Mouse (Mus musculus): ENCODE data around the gene Pik3c2b. TPM values are rescaled to one million over a fixed set of nuclear protein-coding genes. Genes with fewer than 3 reads are reported as not detected.
"Not testable (repeated sequence)": the region's sequence is repeated elsewhere in the genome, so short reads cannot be mapped to it uniquely, and the experiment has no call there.

The Pik3c2b gene
- polyA plus RNA-seq, 1 experiment from 2014 or later = 15.7 TPM

DNA sequence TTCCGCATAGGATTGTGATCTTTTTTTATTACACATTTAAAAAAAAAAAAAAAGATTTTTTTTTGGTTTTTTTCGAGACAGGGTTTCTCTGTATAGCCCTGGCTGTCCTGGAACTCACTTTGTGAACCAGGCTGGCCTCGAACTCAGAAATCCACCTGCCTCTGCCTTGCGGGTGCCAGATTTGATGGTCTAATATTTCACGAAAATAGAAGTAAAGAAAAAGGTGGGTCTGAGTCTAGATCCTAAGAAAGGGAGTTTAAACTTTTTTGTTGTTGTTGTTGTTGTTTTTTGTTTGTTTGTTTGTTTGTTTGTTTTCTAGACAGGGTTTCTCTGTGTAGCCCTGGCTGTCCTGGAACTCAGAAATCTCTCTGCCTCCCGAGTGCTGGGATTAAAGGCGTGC is 10.8 kb upstream of the Pik3c2b start:
- H3K9ac ChIP-seq (replicated peaks); H3K4me1 ChIP-seq; H3K4me2 ChIP-seq (replicated peaks); H3K27ac ChIP-seq (replicated peaks); H3K27me3 ChIP-seq; ATAC-seq (replicated peaks); H3K4me3 ChIP-seq; H3K9me3 ChIP-seq; H3K36me3 ChIP-seq: not testable (repeated sequence)
- WGBS = 58% methylated on average over 7 of the region's 7 CpGs

GRCm38 (mm10) chr1:133039505-133039949 is 5.9 kb upstream of the Pik3c2b start:
- Histone ChIP-seq H3K4me3 (no peak overlapping the region), H3K9me3 (no peaks in the 10 kb centered on the region), H3K36me3 (no peaks in the 10 kb centered on the region), H3K9ac (replicated peaks) (no peak overlapping the region), H3K4me1 (no peaks in the 10 kb centered on the region), H3K27ac (replicated peaks) (no peak overlapping the region), H3K4me2 (replicated peaks) (no peak overlapping the region), H3K27me3 (no peaks in the 10 kb centered on the region)
- 7% methylated on average over 4 of the region's 4 CpGs for WGBS
- ATAC-seq (replicated peaks) = peak; percentile 84

DNA sequence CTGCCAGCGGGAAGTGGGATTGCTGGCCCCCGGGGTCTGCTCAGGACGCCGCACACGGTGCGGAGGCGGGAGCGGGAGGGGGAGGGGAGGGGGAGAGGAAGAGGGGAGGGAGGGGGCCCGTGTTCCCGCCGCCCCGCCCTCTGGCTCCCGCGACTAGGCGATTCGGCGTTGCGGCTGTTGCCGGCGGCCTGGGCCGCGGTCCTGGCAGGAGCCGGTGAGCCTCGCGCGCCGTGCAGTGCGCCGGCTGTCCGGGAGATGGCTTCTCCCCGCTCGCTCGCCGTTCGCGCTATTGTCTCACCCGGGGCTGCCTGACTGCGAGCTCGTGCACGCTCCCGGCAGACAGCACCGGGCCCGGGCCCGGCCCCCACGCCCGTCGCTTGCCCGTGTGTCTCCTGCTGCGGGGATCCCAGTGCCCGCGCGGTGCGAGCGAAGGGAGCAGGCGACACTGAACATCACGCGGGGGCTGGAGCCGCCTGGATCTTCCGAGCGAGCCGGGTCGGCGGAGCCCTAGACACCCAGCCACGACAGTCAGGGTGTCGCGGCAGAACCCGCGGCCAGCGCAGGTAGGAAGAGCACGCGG is 484 bp downstream of the Pik3c2b start:
- Histone ChIP-seq H3K27me3 (no peaks in the 10 kb centered on the region), H3K27ac (replicated peaks) (peak overlapping the region; percentile 93), H3K4me1 (peaks cover 42% of the 10 kb centered on the region), H3K9ac (replicated peaks) (peak overlapping the region; percentile 93), H3K9me3 (no peaks in the 10 kb centered on the region), H3K4me2 (replicated peaks) (peak overlapping the region; percentile 59), H3K36me3 (no peaks in the 10 kb centered on the region), H3K4me3 (peak overlapping the region; percentile 56)
- WGBS = under 1% methylated on average over 38 of the region's 71 CpGs
- peak; percentile 94 for ATAC-seq (replicated peaks)

GRCm38 (mm10) chr1:133046441-133046931 is 1.0 kb downstream of the Pik3c2b start:
- ATAC-seq (replicated peaks) = peak; percentile 63
- under 1% methylated on average over 39 of the region's 40 CpGs for WGBS
- no peaks in the 10 kb centered on the region for H3K9me3 ChIP-seq
- H3K27ac ChIP-seq (replicated peaks) = peak overlapping the region; percentile 93
- peaks cover 42% of the 10 kb centered on the region for H3K4me1 ChIP-seq
- H3K36me3 ChIP-seq = no peaks in the 10 kb centered on the region
- H3K4me2 ChIP-seq (replicated peaks) = peak overlapping the region; percentile 59
- H3K9ac ChIP-seq (replicated peaks) = peak overlapping the region; percentile 93
- peak overlapping the region; percentile 56 for H3K4me3 ChIP-seq
- H3K27me3 ChIP-seq = no peaks in the 10 kb centered on the region

- Histone ChIP-seq H3K4me3 (peak overlapping the region; percentile 56), H3K36me3 (no peaks in the 10 kb centered on the region), H3K27ac (replicated peaks) (peak overlapping the region; percentile 93), H3K27me3 (no peaks in the 10 kb centered on the region), H3K4me2 (replicated peaks) (peak overlapping the region; percentile 59), H3K9me3 (no peaks in the 10 kb centered on the region), H3K9ac (replicated peaks) (peak overlapping the region; percentile 93), H3K4me1 (peaks cover 50% of the 10 kb centered on the region)
- WGBS = 26% methylated on average over 8 of the region's 8 CpGs
- no peak for ATAC-seq (replicated peaks)
Measured at GRCm38 (mm10) chr1:133047575-133047974, 2.1 kb downstream of the Pik3c2b start.

DNA sequence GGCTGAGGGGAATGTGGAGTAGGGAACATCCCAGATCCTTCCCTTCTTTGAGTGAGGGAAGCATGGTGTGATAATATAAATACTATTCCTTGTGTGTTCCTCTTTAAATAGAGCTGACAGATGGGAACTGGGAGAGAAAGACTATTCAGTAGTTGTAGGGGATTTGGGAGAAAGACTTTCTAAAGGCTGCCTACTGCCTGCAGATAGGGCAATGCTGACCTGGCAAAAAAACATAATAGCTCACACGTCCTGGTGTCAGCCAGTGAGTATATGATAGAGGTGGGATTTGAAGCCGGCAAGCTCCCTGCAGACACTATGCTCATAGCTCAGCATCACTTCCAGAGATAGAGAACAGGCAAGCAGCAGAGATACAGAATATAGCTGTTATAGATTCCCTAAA is 3.2 kb downstream of the Pik3c2b start:
- Histone ChIP-seq H3K9ac (replicated peaks) (peak overlapping the region; percentile 14; the same call in 1 of the 2 replicates), H3K27ac (replicated peaks) (peak overlapping the region; percentile 16), H3K4me3 (peak overlapping the region; percentile 4; the same call in 1 of the 2 replicates), H3K9me3 (no peaks in the 10 kb centered on the region), H3K4me2 (replicated peaks) (peak overlapping the region; percentile 59), H3K36me3 (no peaks in the 10 kb centered on the region), H3K27me3 (no peaks in the 10 kb centered on the region), H3K4me1 (peaks cover 57% of the 10 kb centered on the region)
- ATAC-seq (replicated peaks) = no peak
- 21% methylated on average over 2 of the region's 2 CpGs for WGBS

DNA sequence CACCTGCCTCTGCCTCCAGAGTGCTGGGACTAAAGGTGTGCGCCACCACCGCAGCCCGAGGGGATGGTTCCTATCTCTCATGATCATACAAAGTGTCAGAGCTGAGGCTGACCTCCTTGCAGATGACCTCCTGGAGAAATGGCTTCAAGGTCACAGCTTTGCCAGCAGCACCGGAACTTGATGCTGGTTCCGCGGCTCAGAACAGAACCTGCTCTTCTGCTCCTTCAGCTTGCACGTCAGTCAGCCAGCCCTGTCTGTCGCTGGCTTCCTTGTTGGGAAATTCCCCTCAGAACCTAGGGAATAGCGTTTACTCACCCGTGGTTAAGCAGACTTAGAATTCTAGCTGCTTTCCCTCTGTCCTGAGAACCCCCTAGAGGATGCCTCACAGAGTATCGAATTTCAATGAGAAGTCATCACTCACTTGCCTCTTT is 4.5 kb downstream of the Pik3c2b start:
- Histone ChIP-seq H3K9ac (replicated peaks) (no peak overlapping the region), H3K4me2 (replicated peaks) (no peak overlapping the region), H3K27me3 (no peaks in the 10 kb centered on the region), H3K36me3 (no peaks in the 10 kb centered on the region), H3K27ac (replicated peaks) (no peak overlapping the region), H3K9me3 (no peaks in the 10 kb centered on the region), H3K4me3 (no peak overlapping the region), H3K4me1 (peaks cover 53% of the 10 kb centered on the region)
- 35% methylated on average over 11 of the region's 11 CpGs for WGBS
- no peak for ATAC-seq (replicated peaks)

GRCm38 (mm10) chr1:133051829-133052228 is 6.4 kb downstream of the Pik3c2b start:
- Histone ChIP-seq H3K4me3 (no peak overlapping the region), H3K9me3 (no peaks in the 10 kb centered on the region), H3K4me1 (peaks cover 48% of the 10 kb centered on the region), H3K27me3 (no peaks in the 10 kb centered on the region), H3K27ac (replicated peaks) (no peak overlapping the region), H3K9ac (replicated peaks) (no peak overlapping the region), H3K4me2 (replicated peaks) (no peak overlapping the region), H3K36me3 (no peaks in the 10 kb centered on the region)
- 88% methylated on average over 2 of the region's 2 CpGs for WGBS
- no peak for ATAC-seq (replicated peaks)

DNA sequence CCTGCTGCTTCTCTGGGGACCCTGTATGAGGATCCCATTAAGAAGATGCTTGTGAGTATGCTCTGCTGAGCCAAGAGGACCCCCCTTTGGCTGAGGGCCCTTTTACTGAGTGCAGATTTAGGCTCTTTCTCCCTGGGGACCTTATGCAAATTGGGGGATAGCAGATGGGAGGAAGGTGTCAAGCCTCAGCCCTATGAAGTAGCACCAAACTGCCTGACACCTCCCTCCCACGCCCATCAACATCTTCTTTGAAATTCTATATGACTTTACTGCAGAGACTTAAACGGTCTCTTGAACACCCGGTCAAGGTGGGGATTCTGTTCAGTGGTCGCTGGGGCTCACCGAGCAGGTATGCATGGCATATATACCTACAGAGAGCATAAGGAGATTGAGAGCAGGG is 7.6 kb downstream of the Pik3c2b start:
- Histone ChIP-seq H3K36me3 (no peaks in the 10 kb centered on the region), H3K4me2 (replicated peaks) (no peak overlapping the region), H3K4me1 (peaks cover 49% of the 10 kb centered on the region), H3K9me3 (no peaks in the 10 kb centered on the region), H3K27me3 (no peaks in the 10 kb centered on the region), H3K9ac (replicated peaks) (no peak overlapping the region), H3K27ac (replicated peaks) (no peak overlapping the region), H3K4me3 (no peak overlapping the region)
- no peak for ATAC-seq (replicated peaks)
- 78% methylated on average over 5 of the region's 5 CpGs for WGBS

DNA sequence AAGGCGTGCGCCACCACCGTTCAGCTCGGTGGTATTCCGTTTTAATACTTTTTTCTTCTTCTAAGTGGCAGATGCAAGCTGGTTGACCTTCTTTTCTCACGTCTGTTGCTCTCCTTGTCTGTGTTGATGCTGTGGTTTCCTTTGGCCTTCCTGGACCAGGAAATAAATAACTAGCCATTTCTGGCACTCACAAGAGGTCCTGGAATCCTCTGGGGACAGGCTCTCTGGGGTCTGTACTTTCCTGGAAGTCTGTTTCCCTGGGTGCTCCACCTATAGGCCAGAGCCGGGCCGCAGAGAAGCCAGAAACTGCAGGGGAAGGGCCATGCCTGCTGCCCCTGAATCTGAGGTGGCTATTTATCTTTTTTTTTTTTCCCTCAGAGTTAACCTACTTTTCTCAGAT is 8.9 kb downstream of the Pik3c2b start:
- ATAC-seq (replicated peaks) = no peak

DNA sequence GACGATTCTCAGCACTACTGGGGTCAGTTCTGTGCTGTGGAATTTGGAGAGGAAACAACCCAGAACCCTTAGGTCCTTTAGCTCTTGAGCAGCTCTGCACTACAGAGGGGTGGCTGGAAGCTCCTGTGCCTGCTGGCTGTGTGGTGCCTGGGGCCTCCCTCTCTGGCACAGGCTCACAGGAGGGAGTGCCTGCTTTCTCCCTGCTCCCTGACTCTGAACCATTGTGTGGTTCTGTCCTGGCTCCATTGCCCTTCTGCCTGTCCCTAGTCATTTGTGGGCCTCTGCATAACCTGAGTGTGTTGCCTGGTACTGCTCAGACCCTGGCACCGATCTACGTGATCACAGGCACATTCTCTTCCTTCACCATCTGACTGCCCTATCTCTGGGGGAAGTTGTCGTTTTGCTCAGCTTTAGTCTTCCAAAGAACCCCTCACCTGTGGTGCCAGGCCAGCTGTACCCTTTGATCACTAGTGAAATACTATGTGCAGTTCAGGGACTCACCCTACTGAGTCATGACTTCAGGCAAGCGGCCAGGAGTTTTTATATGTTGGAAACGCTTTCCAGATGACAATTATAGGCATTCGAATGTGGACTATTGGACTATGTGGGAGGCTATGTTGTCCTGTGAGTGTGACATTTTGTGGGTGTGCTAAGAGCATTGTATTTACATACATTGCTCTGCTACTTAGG is 12.0 kb downstream of the Pik3c2b start:
- Histone ChIP-seq H3K9me3 (no peaks in the 10 kb centered on the region), H3K36me3 (no peaks in the 10 kb centered on the region), H3K4me3 (no peak overlapping the region), H3K9ac (replicated peaks) (no peak overlapping the region), H3K4me1 (peaks cover 29% of the 10 kb centered on the region), H3K27me3 (no peaks in the 10 kb centered on the region), H3K27ac (replicated peaks) (peak overlapping the region; percentile 24), H3K4me2 (replicated peaks) (no peak overlapping the region)
- 0 out of 2 replicates have a peak, but pooled peaks have one; percentile 36 for ATAC-seq (replicated peaks)
- WGBS = 61% methylated on average over 7 of the region's 7 CpGs

More for the DNA sequence above, 8.9 kb downstream of the Pik3c2b start:
- H3K4me1 ChIP-seq = peaks cover 42% of the 10 kb centered on the region
- no peaks in the 10 kb centered on the region for H3K36me3 ChIP-seq
- no peak overlapping the region for H3K27ac ChIP-seq (replicated peaks)
- no peak overlapping the region for H3K9ac ChIP-seq (replicated peaks)
- H3K4me3 ChIP-seq = no peak overlapping the region
- no peaks in the 10 kb centered on the region for H3K9me3 ChIP-seq
- WGBS = 83% methylated on average over 8 of the region's 8 CpGs
- no peaks in the 10 kb centered on the region for H3K27me3 ChIP-seq
- no peak overlapping the region for H3K4me2 ChIP-seq (replicated peaks)

- WGBS = 32% methylated on average over 2 of the region's 2 CpGs
- Histone ChIP-seq H3K27me3 (no peaks in the 10 kb centered on the region), H3K36me3 (no peaks in the 10 kb centered on the region), H3K9ac (replicated peaks) (no peak overlapping the region), H3K4me1 (peaks cover 21% of the 10 kb centered on the region), H3K27ac (replicated peaks) (no peak overlapping the region), H3K9me3 (no peaks in the 10 kb centered on the region), H3K4me2 (replicated peaks) (no peak overlapping the region), H3K4me3 (no peak overlapping the region)
- no peak for ATAC-seq (replicated peaks)
Measured at GRCm38 (mm10) chr1:133059592-133059991, 14.1 kb downstream of the Pik3c2b start.
